Mouse (Mus musculus): ENCODE data around the gene Tsc22d4.
"Not testable (repeated sequence)": the region's sequence is repeated elsewhere in the genome, so short reads cannot be mapped to it uniquely, and the experiment has no call there.

Tsc22d4 gene

DNA sequence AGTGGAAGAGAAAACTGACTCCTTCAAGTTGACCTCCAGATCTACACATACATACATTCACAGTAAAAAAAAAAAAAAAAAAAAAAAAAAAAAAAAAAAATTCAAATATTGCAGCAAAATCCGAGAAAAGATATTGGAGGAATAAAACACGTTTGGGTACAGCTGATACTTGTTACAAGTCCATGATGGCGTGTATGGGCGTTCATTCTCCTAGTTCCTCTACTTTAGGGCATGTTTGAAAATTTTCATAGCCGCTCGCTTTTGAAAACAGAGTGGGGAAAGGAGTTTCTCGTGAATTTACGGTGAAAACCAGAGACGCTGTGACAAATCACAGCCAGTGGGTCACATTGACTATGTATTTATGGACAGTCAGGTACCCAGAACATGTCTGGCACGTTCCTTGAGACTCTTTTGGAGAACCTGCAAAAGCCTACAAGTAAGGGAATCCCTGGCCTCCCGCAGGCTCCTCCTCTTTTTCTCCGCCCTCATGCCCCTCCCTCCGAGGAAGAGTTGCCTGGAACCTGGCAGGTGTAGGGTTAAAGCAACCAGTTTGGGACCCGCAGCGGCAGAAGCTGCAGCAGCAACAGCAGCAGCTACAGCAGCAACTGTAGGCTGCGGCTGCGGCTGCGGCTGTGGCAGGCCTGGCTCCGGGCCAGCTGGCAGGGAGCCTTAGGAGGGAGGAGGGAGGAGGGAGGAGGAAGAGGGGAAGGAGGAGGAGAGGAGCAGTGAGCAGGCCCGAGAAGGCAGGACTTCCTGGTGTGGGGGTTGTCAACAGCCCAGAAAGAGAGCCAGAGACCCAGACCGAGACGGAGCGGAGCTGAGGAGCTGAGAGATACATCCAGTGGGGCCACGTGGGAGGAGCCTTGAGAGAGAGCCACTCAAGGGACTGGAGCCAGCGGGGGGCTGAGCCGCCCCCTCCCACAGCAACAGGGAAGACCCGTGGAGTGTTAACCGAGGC, at the start of gene Tsc22d4:
Gene Tsc22d4, plus strand, starts transcription at position 517 of the 958 bp plus-strand sequence.
- DNase-seq (ENCODE audit: low spot score): peak; percentile 94

DNA sequence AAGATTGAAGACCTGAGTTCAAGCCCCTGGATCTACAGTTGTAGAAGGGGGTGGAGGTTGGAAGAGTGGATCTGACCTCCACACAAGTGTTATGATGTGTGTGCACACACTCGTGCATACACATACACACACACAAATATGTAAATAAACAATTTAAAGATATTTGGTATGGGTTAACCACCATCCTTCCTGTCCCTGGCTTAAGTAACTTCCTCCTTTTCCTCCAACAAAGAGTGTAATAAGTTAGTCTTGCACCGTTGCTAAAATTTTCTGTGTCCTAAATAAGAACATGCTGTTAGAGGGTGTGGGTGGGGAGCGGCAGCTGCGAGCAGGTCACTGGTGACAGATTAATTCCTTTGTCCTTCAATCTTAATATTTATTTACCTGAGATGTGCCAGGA, 49.6 kb upstream of the Tsc22d4 start:
- no peak for DNase-seq (ENCODE audit: low spot score)

DNA sequence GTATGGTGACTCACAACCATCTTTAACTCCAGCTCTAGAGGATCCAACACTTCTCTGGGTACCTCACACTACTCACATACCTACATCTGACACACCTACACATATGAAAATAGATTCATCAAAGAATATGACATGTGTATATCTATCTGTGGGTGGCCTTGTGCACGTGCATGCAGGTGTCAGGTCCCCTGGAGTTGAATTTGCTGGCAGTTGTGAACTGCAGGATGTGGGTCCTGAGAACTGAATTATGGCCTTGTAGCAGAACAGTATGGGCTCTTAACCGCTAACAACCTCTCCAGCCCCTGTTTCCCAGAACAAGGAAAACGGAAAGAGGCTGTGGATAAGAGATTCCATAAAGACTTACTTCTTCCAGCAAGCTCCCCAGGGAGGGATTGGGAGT, 46.5 kb upstream of the Tsc22d4 start:
- DNase-seq (ENCODE audit: low spot score): no peak

DNA sequence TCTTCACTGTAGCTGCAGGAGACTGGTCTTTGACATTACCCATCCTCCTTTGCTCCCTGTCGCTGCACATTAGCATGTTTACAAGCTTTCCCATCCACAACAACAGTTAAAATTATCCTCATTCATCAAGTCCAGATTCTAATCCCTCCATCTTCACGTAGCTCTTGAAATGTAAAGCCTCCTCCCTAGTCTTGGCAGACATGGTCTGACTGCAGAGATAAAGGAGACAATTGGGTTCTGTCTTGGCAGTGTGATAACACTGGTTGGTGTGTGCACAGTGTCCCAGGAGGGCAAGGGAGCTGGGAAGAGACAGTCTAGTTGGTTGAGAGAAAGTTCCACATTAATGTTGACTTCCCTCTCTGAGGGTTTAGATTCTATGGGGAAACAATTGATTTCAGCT, 45.7 kb upstream of the Tsc22d4 start:
- DNase-seq (ENCODE audit: low spot score): no peak

GRCm38 (mm10) chr5:137705242-137705641, 40.3 kb upstream of the Tsc22d4 start:
- no peak for DNase-seq (ENCODE audit: low spot score)

GRCm38 (mm10) chr5:137706913-137707633, 38.5 kb upstream of the Tsc22d4 start:
- peak; percentile 61 for DNase-seq (ENCODE audit: low spot score)

GRCm38 (mm10) chr5:137713454-137713853, 32.1 kb upstream of the Tsc22d4 start:
- no peak for DNase-seq (ENCODE audit: low spot score)

GRCm38 (mm10) chr5:137715685-137716084, 29.8 kb upstream of the Tsc22d4 start:
- no peak for DNase-seq (ENCODE audit: low spot score)

DNA sequence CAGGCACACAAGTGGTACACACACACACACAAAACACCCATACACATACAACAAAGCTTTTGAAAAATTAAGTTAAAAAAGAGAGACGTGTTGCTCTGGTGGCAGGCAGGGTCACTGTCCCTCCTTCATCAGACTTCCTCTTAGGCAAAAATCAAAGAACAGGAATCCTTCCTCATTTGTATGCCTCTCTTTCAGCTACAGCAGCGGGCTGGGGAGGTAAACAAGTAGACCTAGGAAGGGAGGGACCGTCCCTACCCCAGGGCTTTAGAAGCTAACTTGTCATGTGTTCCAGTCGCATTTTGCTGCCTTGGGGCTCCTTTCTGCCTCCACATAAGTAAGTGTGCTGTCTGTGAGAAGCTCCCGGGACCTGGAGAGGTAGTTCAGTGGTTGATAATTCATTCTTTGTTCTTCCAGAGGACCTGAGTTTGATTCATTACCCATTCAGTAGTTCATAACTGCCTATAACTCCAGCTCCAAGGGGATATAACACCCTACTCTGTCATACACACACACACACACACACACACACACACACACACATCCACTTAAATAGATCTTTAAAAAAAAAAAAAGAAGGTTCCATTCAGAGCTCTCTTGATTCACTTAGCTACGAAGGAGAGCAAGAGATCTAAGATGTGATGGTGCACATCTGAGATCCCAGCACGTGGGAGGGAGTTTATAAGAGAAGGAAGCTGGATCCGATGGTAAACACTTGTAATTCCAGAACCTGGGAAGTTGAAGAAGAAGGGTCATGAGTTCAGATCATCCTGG, 27.3 kb upstream of the Tsc22d4 start:
- DNase-seq (ENCODE audit: low spot score): no peak

GRCm38 (mm10) chr5:137719088-137719487, 26.4 kb upstream of the Tsc22d4 start:
- no peak for DNase-seq (ENCODE audit: low spot score)

DNA sequence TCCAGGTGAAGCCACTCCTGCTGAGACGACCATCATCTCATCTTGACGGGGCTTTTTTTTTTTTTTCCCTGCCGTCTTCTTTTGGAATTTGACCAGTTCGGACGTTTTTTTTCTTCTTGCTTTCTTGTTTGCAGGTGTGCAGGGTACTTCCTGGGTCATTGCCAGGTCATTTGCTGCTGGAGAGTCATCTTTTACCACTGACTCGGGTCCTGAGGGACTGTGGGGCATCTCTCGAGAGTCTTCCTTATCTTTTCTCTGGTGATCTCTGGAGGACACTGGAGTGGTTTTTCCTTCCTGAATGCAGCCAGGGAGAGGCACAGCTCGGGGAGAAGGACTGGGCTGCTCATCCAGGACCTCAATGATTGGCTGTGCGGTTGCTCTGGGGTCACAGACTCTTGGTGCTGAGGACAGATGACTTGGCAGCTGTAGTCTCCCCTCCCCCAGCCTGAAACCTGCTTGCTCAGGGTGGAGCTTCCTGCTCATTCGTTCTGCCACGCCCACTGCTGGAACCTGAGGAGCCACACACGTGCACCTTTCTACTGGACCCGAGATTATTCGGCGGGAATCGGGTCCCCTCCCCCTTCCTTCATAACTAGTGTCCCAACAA, 24.9 kb upstream of the Tsc22d4 start:
- not testable (repeated sequence) for DNase-seq (ENCODE audit: low spot score)

- DNase-seq (ENCODE audit: low spot score): no peak
Measured at GRCm38 (mm10) chr5:137723840-137724239, 21.7 kb upstream of the Tsc22d4 start.

GRCm38 (mm10) chr5:137726767-137727166, 18.8 kb upstream of the Tsc22d4 start:
- DNase-seq (ENCODE audit: low spot score): no peak

DNA sequence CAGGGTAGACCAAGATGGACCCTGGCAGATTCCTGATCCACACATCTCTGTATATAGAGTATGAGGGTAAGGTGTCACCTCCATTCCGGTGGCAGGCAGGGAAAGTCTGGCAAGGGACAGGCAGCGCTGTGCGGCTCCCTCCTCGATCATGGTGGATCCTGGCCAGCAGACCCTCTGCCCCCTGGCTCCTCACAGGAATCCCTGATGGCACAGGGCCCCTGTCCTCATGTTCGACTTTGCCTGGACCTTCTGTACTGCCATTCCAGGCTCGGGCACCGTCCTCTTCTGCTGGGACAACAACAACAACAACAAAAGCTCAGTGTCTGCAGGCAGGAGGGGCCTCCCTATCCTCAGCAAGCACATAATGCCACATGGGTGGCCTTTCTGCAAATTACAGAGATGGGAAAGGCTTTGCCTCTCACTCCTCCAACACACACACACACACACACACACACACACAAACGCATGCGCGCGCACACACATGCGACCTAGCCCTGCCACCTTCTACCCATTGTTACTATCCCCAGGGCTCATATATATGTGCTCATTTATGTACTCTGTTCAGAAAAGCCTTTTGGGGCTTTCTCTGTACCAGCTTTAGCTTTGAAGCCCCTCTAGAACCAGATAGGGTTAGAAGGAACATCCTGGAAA, 11.8 kb upstream of the Tsc22d4 start:
- DNase-seq (ENCODE audit: low spot score): no peak

DNA sequence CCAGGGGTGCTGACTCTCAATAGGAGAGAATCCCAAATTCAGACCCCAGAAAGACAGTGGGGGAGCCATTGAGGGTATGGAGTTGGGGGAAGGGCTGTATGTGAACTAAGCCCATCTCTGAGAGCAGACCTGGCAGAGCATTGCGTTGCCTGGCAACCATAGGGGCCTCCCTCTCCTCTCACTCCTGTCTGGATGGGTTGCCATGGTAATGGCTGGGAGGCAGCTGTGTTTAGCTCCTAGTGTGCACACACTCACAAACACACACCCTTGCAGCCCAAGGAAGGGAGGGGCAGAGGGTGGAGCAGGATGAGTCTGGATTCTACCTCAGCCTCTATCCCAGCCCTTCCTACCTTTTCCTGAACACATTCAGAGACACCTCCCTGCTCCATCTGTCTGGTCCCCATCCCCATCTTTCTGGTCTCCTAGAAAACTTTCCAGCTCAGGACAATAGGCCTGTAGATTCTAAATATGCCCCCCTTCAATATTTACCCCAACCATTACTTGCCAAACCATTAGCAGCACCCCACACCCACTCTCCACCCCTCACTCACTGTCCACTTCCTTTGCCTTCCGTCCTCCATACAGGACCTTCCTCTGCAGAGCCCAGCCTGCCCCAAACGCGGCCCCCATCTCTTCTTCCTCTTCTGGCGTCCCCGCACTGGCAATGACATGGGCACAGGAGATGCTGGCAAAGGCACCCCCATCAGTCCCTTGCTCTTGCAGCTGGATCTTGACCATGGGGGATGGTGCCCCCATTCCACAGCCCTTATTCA, 11.1 kb upstream of the Tsc22d4 start:
- DNase-seq (ENCODE audit: low spot score): no peak

- no peak for DNase-seq (ENCODE audit: low spot score)
Measured at GRCm38 (mm10) chr5:137737400-137737940, 8.1 kb upstream of the Tsc22d4 start.

DNA sequence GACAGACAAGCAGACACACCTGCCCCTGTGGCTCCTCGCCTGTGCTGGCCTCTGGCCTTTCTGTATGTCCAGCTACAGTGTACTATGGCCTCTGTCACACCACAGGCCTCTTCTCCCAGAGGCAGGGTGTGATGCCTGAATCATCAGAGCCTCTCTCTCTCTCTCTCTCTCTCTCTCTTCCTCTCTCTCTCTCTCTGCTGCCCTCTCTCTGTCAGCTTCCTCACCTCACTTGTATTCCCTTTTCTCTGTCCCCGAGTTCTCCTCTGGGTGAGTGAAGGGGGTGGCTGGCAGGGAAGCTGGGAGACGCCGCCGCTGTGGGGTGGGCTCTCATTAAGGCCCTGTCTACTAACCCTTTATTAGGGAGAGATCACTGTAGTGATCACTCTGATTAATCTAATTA, 7.0 kb upstream of the Tsc22d4 start:
- DNase-seq (ENCODE audit: low spot score): no peak

- no peak for DNase-seq (ENCODE audit: low spot score)
Measured at GRCm38 (mm10) chr5:137739471-137739870, 6.1 kb upstream of the Tsc22d4 start.

DNA sequence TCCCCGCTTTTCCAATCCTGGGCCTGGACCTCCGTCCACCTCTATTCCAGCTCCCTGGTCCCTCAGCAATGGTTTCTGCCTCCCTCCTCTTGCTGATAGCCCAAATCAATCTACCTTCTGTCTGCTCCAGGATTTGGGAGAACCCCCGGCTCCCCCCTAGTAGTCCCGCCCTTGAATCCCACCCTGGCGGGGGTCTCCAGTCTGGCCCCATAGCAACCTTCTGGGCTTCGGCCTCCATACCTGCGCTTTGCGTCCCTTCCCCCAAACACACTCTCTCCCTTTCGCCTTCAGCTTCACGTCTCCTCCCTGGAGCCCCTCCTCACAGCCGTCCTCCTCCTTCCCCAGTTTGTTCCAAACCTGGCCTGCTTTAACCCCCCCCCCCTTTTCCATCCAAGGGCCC, 5.0 kb upstream of the Tsc22d4 start:
- DNase-seq (ENCODE audit: low spot score): no peak

Measured in ovary, adult 18-20 months (tissue).